Mouse (Mus musculus) cerebellum, postnatal 4 days (tissue): ENCODE measurements around the gene Gcm1.
A peak's percentile ranks its signal among the peaks of the same experiment; 100 is the strongest.

Experiments used
- DNase-seq, 2 experiments: peaks; one replicate each; pipeline ENCODE4 v3.0.0; 2022; ENCODE audit warnings: low spot score in 2 of 2, mixed read lengths in 1 of 2

Gcm1 gene

GRCm38 (mm10) chr9:78100956-78101355 is 49.2 kb downstream of the Gcm1 start:
- no peak for DNase-seq

- no peak for DNase-seq
These were observed 49.7 kb downstream of the Gcm1 start for GRCm38 (mm10) chr9:78101431-78101830.

GRCm38 (mm10) chr9:78103965-78104560 is 52.3 kb downstream of the Gcm1 start:
- no peak for DNase-seq

GRCm38 (mm10) chr9:78104973-78105372 is 53.2 kb downstream of the Gcm1 start:
- no peak for DNase-seq

- no peak for DNase-seq
These were observed 53.8 kb downstream of the Gcm1 start for GRCm38 (mm10) chr9:78105501-78105932.

- no peak for DNase-seq
These were observed 55.1 kb downstream of the Gcm1 start for GRCm38 (mm10) chr9:78106821-78107220.

- no peak for DNase-seq
These were observed 55.8 kb downstream of the Gcm1 start for GRCm38 (mm10) chr9:78107582-78107911.

GRCm38 (mm10) chr9:78107912-78108795 is 56.4 kb downstream of the Gcm1 start:
- DNase-seq: peak; percentile 49 to 79

- DNase-seq: peak; percentile 53 to 76
These were observed 57.1 kb downstream of the Gcm1 start, which contains the start of the genes Fbxo9 and Ick for GRCm38 (mm10) chr9:78108796-78109239. Gene Fbxo9 (minus strand): TSS chr9:78109065. Gene Ick (plus strand): TSS chr9:78109192.

GRCm38 (mm10) chr9:78109656-78110055 is 57.9 kb downstream of the Gcm1 start:
- no peak for DNase-seq

GRCm38 (mm10) chr9:78111456-78111855 is 59.7 kb downstream of the Gcm1 start:
- DNase-seq: no peak

GRCm38 (mm10) chr9:78112770-78113537 is 61.2 kb downstream of the Gcm1 start:
- DNase-seq: peak; percentile 92 to 98

GRCm38 (mm10) chr9:78113538-78113885 is 61.8 kb downstream of the Gcm1 start:
- DNase-seq: no peak
